Mouse (Mus musculus): ENCODE data around the gene Taf5. TPM values are rescaled to one million over a fixed set of nuclear protein-coding genes. Genes with fewer than 3 reads are reported as not detected.

Gene Taf5
- polyA plus RNA-seq, 1 experiment from 2014 or later: 3.6 TPM

GRCm38 (mm10) chr19:47050271-47051032 is 17.1 kb upstream of the Taf5 start, which contains the start of gene Pcgf6:
Pcgf6 (minus strand) TSS chr19:47050906.
- Histone ChIP-seq H3K9ac (ENCODE audit: low read depth, low read length) (peak within 1 kb of the TSS; percentile 86), H3K4me3 (ENCODE audit: low read length) (peak within 1 kb of the TSS; percentile 91), H3K4me1 (ENCODE audit: control insufficient read depth, insufficient read depth, low read length) (peaks cover 21% of the 10 kb centered on the region), H3K4me2 (ENCODE audit: low read depth, low read length) (peak within 1 kb of the TSS; percentile 77), H3K36me3 (ENCODE audit: control insufficient read depth, insufficient read depth, low read length) (no peaks in the 10 kb centered on the region), H3K27me3 (replicated peaks; ENCODE audit: control insufficient read depth, insufficient read depth, low read length) (no peaks in the 10 kb centered on the region), H3K27ac (ENCODE audit: low read length) (peak within 1 kb of the TSS; percentile 94), H3K9me3 (ENCODE audit: control insufficient read depth, low read length) (no peaks in the 10 kb centered on the region)
- under 1% methylated on average over 75 of the region's 75 CpGs for WGBS
- ATAC-seq: peak; percentile 89

GRCm38 (mm10) chr19:47052927-47053326 is 14.6 kb upstream of the Taf5 start:
- H3K4me2 ChIP-seq (ENCODE audit: low read depth, low read length): no peak overlapping the region
- no peak overlapping the region for H3K9ac ChIP-seq (ENCODE audit: low read depth, low read length)
- WGBS: 77% methylated on average over 4 of the region's 4 CpGs
- peaks cover 21% of the 10 kb centered on the region for H3K4me1 ChIP-seq (ENCODE audit: control insufficient read depth, insufficient read depth, low read length)
- H3K4me3 ChIP-seq (ENCODE audit: low read length): no peak overlapping the region
- no peaks in the 10 kb centered on the region for H3K36me3 ChIP-seq (ENCODE audit: control insufficient read depth, insufficient read depth, low read length)
- H3K27me3 ChIP-seq (replicated peaks; ENCODE audit: control insufficient read depth, insufficient read depth, low read length): no peaks in the 10 kb centered on the region
- no peak for ATAC-seq
- H3K9me3 ChIP-seq (ENCODE audit: control insufficient read depth, low read length): no peaks in the 10 kb centered on the region
- peak overlapping the region; percentile 81 for H3K27ac ChIP-seq (ENCODE audit: low read length)

DNA sequence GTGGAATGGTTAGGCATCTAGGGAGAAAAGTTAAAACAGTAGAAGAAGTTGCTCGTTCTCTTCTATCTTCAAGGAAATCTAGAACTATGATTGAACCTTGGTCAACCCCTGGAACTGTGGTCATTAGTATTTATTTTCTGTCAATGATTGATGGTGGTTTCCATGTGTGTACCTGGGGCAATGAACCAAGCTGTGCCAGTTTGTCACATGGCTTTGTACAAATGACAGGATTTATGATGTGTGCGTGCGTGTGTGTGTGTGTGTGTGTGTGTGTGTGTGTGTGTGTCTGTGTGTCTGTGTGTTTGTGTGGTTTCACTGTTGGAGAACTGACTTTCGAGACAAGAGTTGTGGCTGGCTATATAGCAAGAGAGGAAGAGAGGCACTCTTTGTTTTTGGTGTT is 14.1 kb upstream of the Taf5 start:
- H3K9me3 ChIP-seq (ENCODE audit: control insufficient read depth, low read length): no peaks in the 10 kb centered on the region
- H3K36me3 ChIP-seq (ENCODE audit: control insufficient read depth, insufficient read depth, low read length): no peaks in the 10 kb centered on the region
- peak; percentile 73 for ATAC-seq
- no peak overlapping the region for H3K4me3 ChIP-seq (ENCODE audit: low read length)
- peaks cover 18% of the 10 kb centered on the region for H3K4me1 ChIP-seq (ENCODE audit: control insufficient read depth, insufficient read depth, low read length)
- WGBS: 46% methylated on average over 4 of the region's 4 CpGs
- no peak overlapping the region for H3K4me2 ChIP-seq (ENCODE audit: low read depth, low read length)
- H3K9ac ChIP-seq (ENCODE audit: low read depth, low read length): no peak overlapping the region
- H3K27ac ChIP-seq (ENCODE audit: low read length): peak overlapping the region; percentile 81
- no peaks in the 10 kb centered on the region for H3K27me3 ChIP-seq (replicated peaks; ENCODE audit: control insufficient read depth, insufficient read depth, low read length)

- no peaks in the 10 kb centered on the region for H3K4me1 ChIP-seq (ENCODE audit: control insufficient read depth, insufficient read depth, low read length)
- no peaks in the 10 kb centered on the region for H3K9me3 ChIP-seq (ENCODE audit: control insufficient read depth, low read length)
- H3K4me2 ChIP-seq (ENCODE audit: low read depth, low read length): no peak overlapping the region
- H3K27me3 ChIP-seq (replicated peaks; ENCODE audit: control insufficient read depth, insufficient read depth, low read length): no peaks in the 10 kb centered on the region
- H3K9ac ChIP-seq (ENCODE audit: low read depth, low read length): no peak overlapping the region
- no peak overlapping the region for H3K27ac ChIP-seq (ENCODE audit: low read length)
- no peak overlapping the region for H3K4me3 ChIP-seq (ENCODE audit: low read length)
- H3K36me3 ChIP-seq (ENCODE audit: control insufficient read depth, insufficient read depth, low read length): no peaks in the 10 kb centered on the region
- no peak for ATAC-seq
- 74% methylated on average over 1 of the region's 1 CpGs for WGBS
Measured at GRCm38 (mm10) chr19:47057684-47058083, 9.9 kb upstream of the Taf5 start.

GRCm38 (mm10) chr19:47065860-47066259 is 1.7 kb upstream of the Taf5 start:
- Histone ChIP-seq H3K36me3 (ENCODE audit: control insufficient read depth, insufficient read depth, low read length) (no peaks in the 10 kb centered on the region), H3K9ac (ENCODE audit: low read depth, low read length) (no peak overlapping the region), H3K4me2 (ENCODE audit: low read depth, low read length) (no peak overlapping the region), H3K27ac (ENCODE audit: low read length) (no peak overlapping the region), H3K4me3 (ENCODE audit: low read length) (no peak overlapping the region), H3K9me3 (ENCODE audit: control insufficient read depth, low read length) (no peaks in the 10 kb centered on the region), H3K4me1 (ENCODE audit: control insufficient read depth, insufficient read depth, low read length) (no peaks in the 10 kb centered on the region), H3K27me3 (replicated peaks; ENCODE audit: control insufficient read depth, insufficient read depth, low read length) (no peaks in the 10 kb centered on the region)
- 92% methylated on average over 3 of the region's 3 CpGs for WGBS
- no peak for ATAC-seq

- under 1% methylated on average over 66 of the region's 72 CpGs for WGBS
Measured at GRCm38 (mm10) chr19:47067924-47068611, 522 bp downstream of the Taf5 start.

DNA sequence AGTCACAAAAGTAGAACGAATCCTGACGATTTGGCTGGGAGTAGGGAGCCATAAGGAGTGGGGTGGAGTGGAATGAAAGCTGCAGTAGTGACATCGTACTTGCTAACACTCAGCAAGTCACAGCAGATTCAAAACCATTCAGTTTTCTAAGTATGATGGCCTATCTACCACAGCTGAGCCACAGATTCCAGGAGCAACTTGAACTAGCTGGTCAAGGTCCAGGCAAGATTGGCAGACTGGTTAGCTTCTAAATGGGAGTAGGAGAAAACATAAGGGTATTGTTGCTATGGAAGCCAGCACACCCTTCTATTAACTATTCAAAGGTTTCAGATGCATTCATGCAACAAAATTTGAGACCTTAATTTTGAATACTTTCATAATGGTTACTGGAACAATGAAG is 20.7 kb downstream of the Taf5 start:
- 0 out of 2 replicates have a peak, but pooled peaks cover 3% of the 10 kb centered on the region for H3K36me3 ChIP-seq (ENCODE audit: control insufficient read depth, insufficient read depth, low read length)
- no peak overlapping the region for H3K4me3 ChIP-seq (ENCODE audit: low read length)
- ATAC-seq: no peak
- H3K4me2 ChIP-seq (ENCODE audit: low read depth, low read length): no peak overlapping the region
- no peaks in the 10 kb centered on the region for H3K27me3 ChIP-seq (replicated peaks; ENCODE audit: control insufficient read depth, insufficient read depth, low read length)
- H3K4me1 ChIP-seq (ENCODE audit: control insufficient read depth, insufficient read depth, low read length): peaks cover 12% of the 10 kb centered on the region
- no peaks in the 10 kb centered on the region for H3K9me3 ChIP-seq (ENCODE audit: control insufficient read depth, low read length)
- no peak overlapping the region for H3K9ac ChIP-seq (ENCODE audit: low read depth, low read length)
- H3K27ac ChIP-seq (ENCODE audit: low read length): no peak overlapping the region
- 79% methylated on average over 3 of the region's 3 CpGs for WGBS

More at GRCm38 (mm10) chr19:47067924-47068611, 522 bp downstream of the Taf5 start:
- Histone ChIP-seq H3K4me2 (ENCODE audit: low read depth, low read length) (peak overlapping the region; percentile 64), H3K9ac (ENCODE audit: low read depth, low read length) (peak overlapping the region; percentile 97), H3K4me3 (ENCODE audit: low read length) (peak overlapping the region; percentile 99), H3K27me3 (replicated peaks; ENCODE audit: control insufficient read depth, insufficient read depth, low read length) (no peaks in the 10 kb centered on the region), H3K27ac (ENCODE audit: low read length) (peak overlapping the region; percentile 90), H3K36me3 (ENCODE audit: control insufficient read depth, insufficient read depth, low read length) (peaks cover 12% of the 10 kb centered on the region; the same call in 1 of the 2 replicates), H3K4me1 (ENCODE audit: control insufficient read depth, insufficient read depth, low read length) (no peaks in the 10 kb centered on the region), H3K9me3 (ENCODE audit: control insufficient read depth, low read length) (no peaks in the 10 kb centered on the region)
- ATAC-seq: peak; percentile 96

- H3K9me3 ChIP-seq (ENCODE audit: control insufficient read depth, low read length): no peaks in the 10 kb centered on the region
- no peaks in the 10 kb centered on the region for H3K27me3 ChIP-seq (replicated peaks; ENCODE audit: control insufficient read depth, insufficient read depth, low read length)
- 1% methylated on average over 36 of the region's 36 CpGs for WGBS
- H3K36me3 ChIP-seq (ENCODE audit: control insufficient read depth, insufficient read depth, low read length): peaks cover 1% of the 10 kb centered on the region; the same call in 1 of the 2 replicates
- peaks cover 12% of the 10 kb centered on the region for H3K4me1 ChIP-seq (ENCODE audit: control insufficient read depth, insufficient read depth, low read length)
- peak overlapping the region; percentile 76 for H3K4me2 ChIP-seq (ENCODE audit: low read depth, low read length)
- peak overlapping the region; percentile 91 for H3K27ac ChIP-seq (ENCODE audit: low read length)
- peak overlapping the region; percentile 99 for H3K9ac ChIP-seq (ENCODE audit: low read depth, low read length)
- peak overlapping the region; percentile 95 for H3K4me3 ChIP-seq (ENCODE audit: low read length)
- peak; percentile 75 for ATAC-seq
Measured at GRCm38 (mm10) chr19:47089718-47090525, 22.4 kb downstream of the Taf5 start.
